Mouse (Mus musculus): ENCODE results near the gene Bckdk. TPM values are rescaled to one million over a fixed set of nuclear protein-coding genes. Genes with fewer than 3 reads are reported as not detected.

Bckdk gene
- total and polyA plus RNA-seq, 2 experiments from 2014 or later: 55.0 to 63.5 TPM

- no peak for ATAC-seq
- 65% methylated on average over 6 of the region's 6 CpGs for WGBS
- DNase-seq (ENCODE audit: low spot score): no peak
Measured at GRCm38 (mm10) chr7:127885951-127886350, 17.9 kb upstream of the Bckdk start.

GRCm38 (mm10) chr7:127886551-127886950, 17.3 kb upstream of the Bckdk start:
- ATAC-seq (no peak), DNase-seq (ENCODE audit: low spot score) (no peak)
- no peak for TF ChIP-seq CTCF (IDR thresholded peaks at IDR 0.05; ENCODE audit: low read depth)
- H3K4me2 ChIP-seq (ENCODE audit: low read depth, low read length): no peak overlapping the region
- H3K9ac ChIP-seq (replicated peaks; ENCODE audit: low read length): no peak overlapping the region
- no peak overlapping the region for H3K4me3 ChIP-seq (ENCODE audit: low read length)
- no peaks in the 10 kb centered on the region for H3K9me3 ChIP-seq (ENCODE audit: low read length)
- H3K36me3 ChIP-seq (ENCODE audit: insufficient read depth, low read length): peaks cover 47% of the 10 kb centered on the region
- H3K4me1 ChIP-seq (ENCODE audit: insufficient read depth, low read length): no peaks in the 10 kb centered on the region
- no peaks in the 10 kb centered on the region for H3K27me3 ChIP-seq (ENCODE audit: insufficient read depth, low read length)
- no peak overlapping the region for H3K27ac ChIP-seq
- 94% methylated on average over 6 of the region's 6 CpGs for WGBS

More at GRCm38 (mm10) chr7:127885951-127886350, 17.9 kb upstream of the Bckdk start:
- Histone ChIP-seq H3K27ac (no peak overlapping the region), H3K9me3 (ENCODE audit: low read length) (no peaks in the 10 kb centered on the region), H3K4me1 (ENCODE audit: insufficient read depth, low read length) (no peaks in the 10 kb centered on the region), H3K9ac (replicated peaks; ENCODE audit: low read length) (no peak overlapping the region), H3K4me2 (ENCODE audit: low read depth, low read length) (no peak overlapping the region), H3K4me3 (ENCODE audit: low read length) (no peak overlapping the region), H3K36me3 (ENCODE audit: insufficient read depth, low read length) (peaks cover 53% of the 10 kb centered on the region), H3K27me3 (ENCODE audit: insufficient read depth, low read length) (no peaks in the 10 kb centered on the region)
- TF ChIP-seq CTCF (IDR thresholded peaks at IDR 0.05; ENCODE audit: low read depth): no peak

GRCm38 (mm10) chr7:127887191-127887590, 16.7 kb upstream of the Bckdk start:
- ATAC-seq: no peak
- DNase-seq (ENCODE audit: low spot score): no peak
- no peaks in the 10 kb centered on the region for H3K4me1 ChIP-seq (ENCODE audit: insufficient read depth, low read length)
- H3K36me3 ChIP-seq (ENCODE audit: insufficient read depth, low read length): peaks cover 41% of the 10 kb centered on the region
- no peak overlapping the region for H3K9ac ChIP-seq (replicated peaks; ENCODE audit: low read length)
- no peaks in the 10 kb centered on the region for H3K9me3 ChIP-seq (ENCODE audit: low read length)
- no peak overlapping the region for H3K27ac ChIP-seq
- no peak for TF ChIP-seq CTCF (IDR thresholded peaks at IDR 0.05; ENCODE audit: low read depth)
- no peaks in the 10 kb centered on the region for H3K27me3 ChIP-seq (ENCODE audit: insufficient read depth, low read length)
- no peak overlapping the region for H3K4me2 ChIP-seq (ENCODE audit: low read depth, low read length)
- WGBS: 87% methylated on average over 8 of the region's 8 CpGs
- no peak overlapping the region for H3K4me3 ChIP-seq (ENCODE audit: low read length)

DNA sequence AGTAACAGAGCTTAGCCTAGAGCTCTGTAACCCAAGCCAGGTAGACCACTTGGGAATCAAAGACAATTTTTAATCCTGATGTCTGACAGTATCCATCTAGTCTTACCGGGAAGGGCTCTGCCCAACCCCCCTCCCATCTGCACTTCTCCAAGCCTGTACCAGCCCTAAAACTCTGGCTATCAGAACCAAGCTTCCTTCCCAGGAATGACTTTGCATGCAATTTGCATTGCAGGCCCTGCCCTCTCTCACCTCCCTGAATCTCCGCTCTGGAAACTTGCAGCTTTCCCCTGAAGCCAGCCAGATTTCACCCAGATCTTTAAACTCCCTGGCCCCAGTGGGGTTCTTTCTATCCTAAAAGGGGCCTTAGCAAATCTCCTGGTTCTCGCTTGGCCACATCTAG, 16.1 kb upstream of the Bckdk start:
- Histone ChIP-seq H3K4me1 (ENCODE audit: insufficient read depth, low read length) (no peaks in the 10 kb centered on the region), H3K9me3 (ENCODE audit: low read length) (no peaks in the 10 kb centered on the region), H3K4me2 (ENCODE audit: low read depth, low read length) (no peak overlapping the region), H3K27ac (no peak overlapping the region), H3K9ac (replicated peaks; ENCODE audit: low read length) (no peak overlapping the region), H3K4me3 (ENCODE audit: low read length) (no peak overlapping the region), H3K36me3 (ENCODE audit: insufficient read depth, low read length) (peaks cover 35% of the 10 kb centered on the region), H3K27me3 (ENCODE audit: insufficient read depth, low read length) (no peaks in the 10 kb centered on the region)
- DNase-seq (ENCODE audit: low spot score) (no peak), ATAC-seq (no peak)
- no peak for TF ChIP-seq CTCF (IDR thresholded peaks at IDR 0.05; ENCODE audit: low read depth)
- 79% methylated on average over 3 of the region's 3 CpGs for WGBS

- ATAC-seq: no peak
- H3K27me3 ChIP-seq (ENCODE audit: insufficient read depth, low read length): no peaks in the 10 kb centered on the region
- no peak overlapping the region for H3K27ac ChIP-seq
- no peak for DNase-seq (ENCODE audit: low spot score)
- WGBS: 63% methylated on average over 3 of the region's 3 CpGs
- H3K36me3 ChIP-seq (ENCODE audit: insufficient read depth, low read length): peaks cover 29% of the 10 kb centered on the region
- no peak overlapping the region for H3K9ac ChIP-seq (replicated peaks; ENCODE audit: low read length)
- H3K4me2 ChIP-seq (ENCODE audit: low read depth, low read length): no peak overlapping the region
- no peak overlapping the region for H3K4me3 ChIP-seq (ENCODE audit: low read length)
- no peaks in the 10 kb centered on the region for H3K4me1 ChIP-seq (ENCODE audit: insufficient read depth, low read length)
- H3K9me3 ChIP-seq (ENCODE audit: low read length): no peaks in the 10 kb centered on the region
- TF ChIP-seq CTCF (IDR thresholded peaks at IDR 0.05; ENCODE audit: low read depth): no peak
Measured at GRCm38 (mm10) chr7:127888821-127889220, 15.1 kb upstream of the Bckdk start.

GRCm38 (mm10) chr7:127890798-127891197, 13.1 kb upstream of the Bckdk start, which contains the start of gene Prss53:
Gene Prss53, minus strand, starts transcription at chr7:127890970.
- DNase-seq (ENCODE audit: low spot score): no peak
- Histone ChIP-seq H3K27ac (no peak within 1 kb of the TSS), H3K36me3 (ENCODE audit: insufficient read depth, low read length) (peaks cover 17% of the 10 kb centered on the region)

GRCm38 (mm10) chr7:127894480-127894879, 9.4 kb upstream of the Bckdk start:
- Histone ChIP-seq H3K9ac (replicated peaks; ENCODE audit: low read length) (peak overlapping the region; percentile 61; the same call in 1 of the 2 replicates), H3K4me3 (ENCODE audit: low read length) (peak overlapping the region; percentile 57), H3K36me3 (ENCODE audit: insufficient read depth, low read length) (0 out of 2 replicates have a peak, but pooled peaks cover 6% of the 10 kb centered on the region), H3K9me3 (ENCODE audit: low read length) (no peaks in the 10 kb centered on the region), H3K4me1 (ENCODE audit: insufficient read depth, low read length) (peaks cover 10% of the 10 kb centered on the region; the same call in 1 of the 2 replicates), H3K27me3 (ENCODE audit: insufficient read depth, low read length) (no peaks in the 10 kb centered on the region), H3K27ac (no peak overlapping the region), H3K4me2 (ENCODE audit: low read depth, low read length) (peak overlapping the region; percentile 67)
- WGBS: 85% methylated on average over 5 of the region's 5 CpGs
- TF ChIP-seq CTCF (IDR thresholded peaks at IDR 0.05; ENCODE audit: low read depth): no peak
- no peak for ATAC-seq
- no peak for DNase-seq (ENCODE audit: low spot score)

More at GRCm38 (mm10) chr7:127890798-127891197, 13.1 kb upstream of the Bckdk start, which contains the start of gene Prss53:
- ATAC-seq: no peak
- Histone ChIP-seq H3K4me1 (ENCODE audit: insufficient read depth, low read length) (peaks cover 10% of the 10 kb centered on the region; the same call in 1 of the 2 replicates), H3K9ac (replicated peaks; ENCODE audit: low read length) (no peak within 1 kb of the TSS), H3K9me3 (ENCODE audit: low read length) (no peaks in the 10 kb centered on the region), H3K27me3 (ENCODE audit: insufficient read depth, low read length) (no peaks in the 10 kb centered on the region), H3K4me2 (ENCODE audit: low read depth, low read length) (no peak within 1 kb of the TSS), H3K4me3 (ENCODE audit: low read length) (no peak within 1 kb of the TSS)
- 38% methylated on average over 4 of the region's 4 CpGs for WGBS
- TF ChIP-seq CTCF (IDR thresholded peaks at IDR 0.05; ENCODE audit: low read depth): no peak
